Mouse (Mus musculus) inflammation-experienced regulatory T-cells (primary cell): ENCODE data around the gene Prkcz. TPM values are rescaled to one million over a fixed set of nuclear protein-coding genes. Genes with fewer than 3 reads are reported as not detected.

Source experiments
- polyA plus RNA-seq, 2 experiments: library from polyadenylated mRNA; unstranded; fragments of 100-300 nt; shearing (Covaris generic); gene quantifications; one replicate each; pipeline ENCODE4 v1.2.1; 2017

The Prkcz gene
- polyA plus RNA-seq: 10 to 100 TPM; 33.8 to 46.7 TPM

DNA sequence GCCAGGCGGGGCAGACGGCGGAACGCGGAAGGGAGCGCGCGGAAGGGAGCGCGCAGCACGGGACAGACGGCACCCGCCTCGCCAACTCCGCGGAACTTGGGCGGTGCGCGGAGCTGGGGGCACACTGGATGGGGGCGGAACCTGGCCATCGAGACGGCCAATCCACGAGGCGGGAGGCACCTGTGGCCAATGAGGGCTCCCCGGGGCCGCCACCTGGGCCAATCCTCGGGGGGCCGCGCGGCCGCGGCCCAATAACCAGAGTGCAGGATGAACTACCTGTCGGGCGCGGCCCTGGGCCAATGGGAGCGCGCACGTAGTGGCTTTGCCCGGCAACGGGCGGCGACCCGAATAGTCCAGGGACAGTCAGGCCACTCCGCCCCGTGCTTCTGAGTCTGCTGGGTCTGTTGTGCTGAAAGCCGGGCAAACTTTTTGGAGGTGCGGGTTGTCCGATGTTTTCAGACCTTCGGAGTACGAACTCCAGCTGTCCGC lies at the start of gene Prkcz:
TSS of gene Prkcz (minus strand) at position 59 of the 489 bp plus-strand sequence.

DNA sequence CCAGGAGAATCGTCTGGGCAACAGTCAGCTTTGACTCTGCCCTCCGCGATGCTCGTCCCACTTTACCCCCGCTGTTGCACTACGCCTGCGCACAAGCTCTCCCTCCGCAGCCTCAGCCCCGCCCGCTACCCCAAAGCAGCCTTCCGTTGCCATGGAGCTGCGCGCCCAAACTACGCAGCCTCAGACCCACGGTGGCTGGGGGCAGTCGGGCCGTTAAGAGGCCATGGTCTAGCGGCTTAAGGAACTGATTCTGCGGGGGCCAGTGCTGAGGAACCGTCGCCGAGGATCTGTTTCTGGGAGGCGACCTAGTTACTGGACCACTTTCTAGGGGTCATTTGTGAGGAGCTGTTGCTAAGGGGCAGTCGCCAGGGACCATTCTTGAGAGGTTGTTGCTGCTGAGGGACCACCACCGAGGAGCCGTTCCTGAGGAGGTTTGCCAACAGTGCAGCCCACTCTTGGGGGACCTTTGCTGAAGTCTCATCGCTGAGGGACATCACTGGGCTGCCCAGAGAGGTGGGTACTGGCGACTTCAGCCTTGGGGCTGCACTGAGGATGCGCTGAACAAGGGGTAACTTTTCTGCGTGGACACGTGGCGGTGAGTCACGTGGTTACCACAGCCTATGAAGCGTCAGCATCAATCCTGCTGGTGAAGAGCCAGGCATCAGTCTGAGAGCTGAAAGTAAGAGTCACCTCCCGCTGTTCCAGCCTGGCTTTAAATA lies 48.1 kb upstream of the Prkcz start, which contains the start of gene Cfap74:
TSS of gene Cfap74 (plus strand) at position 133 of the 719 bp plus-strand sequence.

DNA sequence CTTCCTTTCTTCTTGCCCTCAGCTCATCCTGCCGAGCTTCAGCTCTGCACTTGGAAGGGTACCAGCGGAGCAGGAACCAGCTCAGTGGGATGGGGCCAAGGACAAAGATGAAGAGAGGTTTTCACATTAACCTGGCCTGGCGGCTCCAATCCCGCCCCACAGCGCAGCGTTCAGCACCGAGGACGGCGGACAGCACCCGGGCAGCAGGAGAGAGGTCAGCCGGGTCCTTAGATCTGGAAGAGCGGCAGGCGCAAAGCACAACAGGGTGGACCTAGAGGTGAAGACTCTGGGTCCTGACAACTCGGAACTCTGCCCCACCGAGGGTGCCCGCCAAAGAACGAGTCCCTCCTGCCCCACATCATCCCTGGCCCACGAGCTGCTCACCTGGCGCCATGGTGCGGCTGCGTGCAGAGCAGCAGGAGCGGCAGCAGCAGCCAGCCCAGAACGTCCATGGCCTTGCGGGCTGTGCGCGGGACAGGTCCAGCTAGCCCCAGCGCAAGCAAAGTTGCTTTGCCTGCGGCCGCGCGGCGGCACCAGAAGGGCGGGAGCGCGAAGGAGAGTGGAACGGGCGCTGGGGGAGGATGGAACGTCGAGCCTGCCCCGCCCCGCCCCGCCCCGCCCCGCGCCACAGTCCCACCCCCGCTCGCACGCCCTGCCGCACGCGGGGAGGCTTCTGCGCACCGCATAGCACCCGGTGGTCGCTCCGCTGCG lies 36.5 kb upstream of the Prkcz start, which contains the start of gene Gabrd:
TSS of gene Gabrd (minus strand) at position 602 of the 711 bp plus-strand sequence.

DNA sequence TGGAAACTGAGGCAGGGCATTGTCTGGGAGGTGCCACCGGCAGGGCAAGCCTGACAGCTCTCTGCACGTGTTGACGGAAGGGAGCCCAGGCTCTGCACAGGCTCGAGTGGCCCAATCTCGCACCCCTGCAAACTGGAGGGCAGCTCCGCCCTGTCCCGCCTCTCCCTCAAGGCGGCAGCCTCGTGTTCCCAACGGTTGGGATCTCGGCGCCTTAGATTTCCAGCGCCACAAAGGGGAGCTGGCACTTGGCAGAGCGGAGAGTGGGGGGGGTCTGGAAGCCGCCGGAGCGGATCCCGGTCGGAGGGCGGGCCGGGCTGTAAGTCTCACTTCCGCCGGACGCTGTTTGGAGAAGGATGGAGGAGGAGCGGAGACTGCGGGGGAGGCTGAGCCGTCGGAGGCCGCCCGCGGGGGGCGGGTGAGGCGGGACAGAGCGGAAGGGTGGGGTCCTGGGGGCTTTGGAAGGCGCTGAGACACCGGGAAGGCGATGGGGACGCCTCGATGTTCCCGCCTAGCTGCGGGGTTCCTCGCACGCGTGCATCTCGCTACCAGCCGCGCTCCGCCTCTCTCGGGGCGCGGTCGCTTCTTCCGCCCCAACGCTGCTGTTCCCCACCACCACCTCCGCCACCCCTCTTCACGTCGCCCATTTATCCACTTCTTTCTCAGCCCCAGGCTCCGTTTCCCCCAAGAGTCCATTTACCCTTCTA lies 111.4 kb downstream of the Prkcz start, which contains the start of gene Faap20:
TSS of gene Faap20 (plus strand) at position 155 of the 704 bp plus-strand sequence.

DNA sequence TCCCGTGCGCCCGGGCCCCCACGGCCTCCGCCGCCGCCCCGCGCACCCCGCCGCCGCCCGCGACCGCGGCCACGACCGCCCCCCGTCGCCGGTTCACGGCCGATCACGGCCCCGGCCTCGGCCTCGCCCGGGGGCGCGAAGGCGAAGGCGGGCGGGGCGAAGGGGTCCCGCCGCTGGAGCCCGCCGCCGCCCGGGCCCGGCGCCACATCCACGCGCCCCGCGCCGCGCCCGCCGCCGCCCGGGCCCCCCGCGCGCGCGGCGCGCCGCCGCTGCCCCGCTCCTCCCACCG lies 138.7 kb downstream of the Prkcz start, which contains the start of gene Ski:
TSS of gene Ski (minus strand) at position 41 of the 289 bp plus-strand sequence.

Other genes starting within 250 kb of the Prkcz start
- gene Ski, start 138.8 kb downstream of the Prkcz start, polyA plus RNA-seq: 100 to 1,000 TPM; 115 to 127 TPM
- gene Faap20, start 111.6 kb downstream of the Prkcz start, polyA plus RNA-seq: 100 to 1,000 TPM; 105 to 115 TPM
- 1 to 10 TPM in 1 of 2 experiments, under 1 TPM in 1; 0.46 to 2.0 TPM for gene Gabrd, start 36.8 kb upstream of the Prkcz start, polyA plus RNA-seq
- 1 to 10 TPM in 1 of 2 experiments, under 1 TPM in 1; 0.86 to 3.1 TPM for gene Cfap74, start 47.8 kb upstream of the Prkcz start, polyA plus RNA-seq
- gene Tmem52, start 107.8 kb upstream of the Prkcz start, polyA plus RNA-seq: not detected
- 100 to 1,000 TPM; 372 to 422 TPM for gene Gnb1, start 130.0 kb upstream of the Prkcz start, polyA plus RNA-seq
- 100 to 1,000 TPM; 129 to 132 TPM for gene Nadk, start 201.0 kb upstream of the Prkcz start, polyA plus RNA-seq
- 10 to 100 TPM in 1 of 2 experiments, 1 to 10 TPM in 1; 9.9 to 12.0 TPM for gene Slc35e2, start 240.1 kb upstream of the Prkcz start, polyA plus RNA-seq